Mouse (Mus musculus): ENCODE measurements at regions not wholly inside any gene's neighbourhood (a gene's known extent, or its start where the extent isn't known, plus 50 kb on each side); places are given as distances from the start of the nearest gene placed in this dataset.

GRCm38 (mm10) chr13:42358588-42358987 is 57.3 kb downstream of the Edn1 start:
- no peak overlapping the region for H3K9ac ChIP-seq (replicated peaks)
- TF ChIP-seq CTCF (IDR thresholded peaks at IDR 0.05; ENCODE audit: low read depth) (no peak), EP300 (IDR thresholded peaks at IDR 0.05; ENCODE audit: low read depth) (no peak)
- no peaks in the 10 kb centered on the region for H3K36me3 ChIP-seq (replicated peaks; ENCODE audit: control insufficient read depth, insufficient read depth, low read depth)
- H3K27me3 ChIP-seq (ENCODE audit: control insufficient read depth, insufficient read depth, low read length): no peaks in the 10 kb centered on the region
- no peaks in the 10 kb centered on the region for H3K9me3 ChIP-seq (ENCODE audit: control insufficient read depth, low read length)
- H3K27ac ChIP-seq: no peak overlapping the region
- DNase-seq (ENCODE audit: low read depth in 3 of 3, low spot score in 3 of 3): no peak
- no peaks in the 10 kb centered on the region for H3K4me1 ChIP-seq (replicated peaks; ENCODE audit: control insufficient read depth in 2 of 2, insufficient read depth in 2 of 2, low read length in 1 of 2)
- no peak overlapping the region for H3K4me3 ChIP-seq (ENCODE audit: insufficient read depth in 1 of 2, low read depth in 2 of 2, low read length in 2 of 2)
- 70% methylated on average over 9 of the region's 9 CpGs for WGBS (ENCODE audit: insufficient replicate concordance)
- ATAC-seq (ENCODE audit: insufficient read depth): no peak
- H3K4me2 ChIP-seq (ENCODE audit: low read depth): no peak overlapping the region

- no peak overlapping the region for H3K4me2 ChIP-seq (ENCODE audit: low read depth)
- H3K27me3 ChIP-seq (ENCODE audit: control insufficient read depth, insufficient read depth, low read length): no peaks in the 10 kb centered on the region
- H3K4me1 ChIP-seq (replicated peaks; ENCODE audit: control insufficient read depth in 2 of 2, insufficient read depth in 2 of 2, low read length in 1 of 2): no peaks in the 10 kb centered on the region; a peak in 1 of 4 replicates
- H3K9me3 ChIP-seq (ENCODE audit: control insufficient read depth, low read length): no peaks in the 10 kb centered on the region
- no peak overlapping the region for H3K9ac ChIP-seq (replicated peaks)
- H3K27ac ChIP-seq: no peak overlapping the region
- H3K36me3 ChIP-seq (replicated peaks; ENCODE audit: control insufficient read depth, insufficient read depth, low read depth): no peaks in the 10 kb centered on the region
- TF ChIP-seq CTCF (IDR thresholded peaks at IDR 0.05; ENCODE audit: low read depth): no peak
- TF ChIP-seq EP300 (IDR thresholded peaks at IDR 0.05; ENCODE audit: low read depth): no peak
- DNase-seq (ENCODE audit: low read depth in 3 of 3, low spot score in 3 of 3) (no peak), ATAC-seq (ENCODE audit: insufficient read depth) (no peak)
- 15% methylated on average over 7 of the region's 7 CpGs for WGBS (ENCODE audit: insufficient replicate concordance)
- no peak overlapping the region for H3K4me3 ChIP-seq (ENCODE audit: insufficient read depth in 1 of 2, low read depth in 2 of 2, low read length in 2 of 2)
Measured at GRCm38 (mm10) chr13:42367655-42368554, 66.6 kb downstream of the Edn1 start.

GRCm38 (mm10) chr13:42369826-42370225 is 68.5 kb downstream of the Edn1 start:
- Histone ChIP-seq H3K9me3 (ENCODE audit: control insufficient read depth, low read length) (no peaks in the 10 kb centered on the region), H3K4me2 (ENCODE audit: low read depth) (no peak overlapping the region), H3K4me3 (ENCODE audit: insufficient read depth in 1 of 2, low read depth in 2 of 2, low read length in 2 of 2) (no peak overlapping the region), H3K27me3 (ENCODE audit: control insufficient read depth, insufficient read depth, low read length) (no peaks in the 10 kb centered on the region), H3K36me3 (replicated peaks; ENCODE audit: control insufficient read depth, insufficient read depth, low read depth) (no peaks in the 10 kb centered on the region), H3K27ac (no peak overlapping the region), H3K9ac (replicated peaks) (no peak overlapping the region), H3K4me1 (replicated peaks; ENCODE audit: control insufficient read depth in 2 of 2, insufficient read depth in 2 of 2, low read length in 1 of 2) (no peaks in the 10 kb centered on the region; a peak in 1 of 4 replicates)
- WGBS (ENCODE audit: insufficient replicate concordance): 46% methylated on average over 1 of the region's 1 CpGs
- no peak for ATAC-seq (ENCODE audit: insufficient read depth)
- DNase-seq (ENCODE audit: low read depth in 3 of 3, low spot score in 3 of 3): no peak
- TF ChIP-seq EP300 (IDR thresholded peaks at IDR 0.05; ENCODE audit: low read depth): no peak
- TF ChIP-seq CTCF (IDR thresholded peaks at IDR 0.05; ENCODE audit: low read depth): no peak

GRCm38 (mm10) chr13:42372201-42372600 is 70.9 kb downstream of the Edn1 start:
- Histone ChIP-seq H3K9ac (replicated peaks) (no peak overlapping the region), H3K36me3 (replicated peaks; ENCODE audit: control insufficient read depth, insufficient read depth, low read depth) (no peaks in the 10 kb centered on the region), H3K4me1 (replicated peaks; ENCODE audit: control insufficient read depth in 2 of 2, insufficient read depth in 2 of 2, low read length in 1 of 2) (no peaks in the 10 kb centered on the region; a peak in 1 of 4 replicates), H3K27ac (no peak overlapping the region), H3K9me3 (ENCODE audit: control insufficient read depth, low read length) (no peaks in the 10 kb centered on the region), H3K27me3 (ENCODE audit: control insufficient read depth, insufficient read depth, low read length) (no peaks in the 10 kb centered on the region), H3K4me2 (ENCODE audit: low read depth) (no peak overlapping the region), H3K4me3 (ENCODE audit: insufficient read depth in 1 of 2, low read depth in 2 of 2, low read length in 2 of 2) (no peak overlapping the region)
- ATAC-seq (ENCODE audit: insufficient read depth) (no peak), DNase-seq (ENCODE audit: low read depth in 3 of 3, low spot score in 3 of 3) (no peak)
- WGBS (ENCODE audit: insufficient replicate concordance): 57% methylated on average over 4 of the region's 4 CpGs
- no peak for TF ChIP-seq EP300 (IDR thresholded peaks at IDR 0.05; ENCODE audit: low read depth)
- no peak for TF ChIP-seq CTCF (IDR thresholded peaks at IDR 0.05; ENCODE audit: low read depth)

- 52% methylated on average over 8 of the region's 8 CpGs for WGBS (ENCODE audit: insufficient replicate concordance)
- TF ChIP-seq EP300 (IDR thresholded peaks at IDR 0.05; ENCODE audit: low read depth) (no peak), CTCF (IDR thresholded peaks at IDR 0.05; ENCODE audit: low read depth) (no peak)
- no peaks in the 10 kb centered on the region for H3K27me3 ChIP-seq (ENCODE audit: control insufficient read depth, insufficient read depth, low read length)
- no peaks in the 10 kb centered on the region for H3K9me3 ChIP-seq (ENCODE audit: control insufficient read depth, low read length)
- DNase-seq (ENCODE audit: low read depth in 3 of 3, low spot score in 3 of 3) (no peak), ATAC-seq (ENCODE audit: insufficient read depth) (no peak)
- no peak overlapping the region for H3K4me3 ChIP-seq (ENCODE audit: insufficient read depth in 1 of 2, low read depth in 2 of 2, low read length in 2 of 2)
- H3K4me2 ChIP-seq (ENCODE audit: low read depth): no peak overlapping the region
- no peaks in the 10 kb centered on the region for H3K4me1 ChIP-seq (replicated peaks; ENCODE audit: control insufficient read depth in 2 of 2, insufficient read depth in 2 of 2, low read length in 1 of 2)
- H3K36me3 ChIP-seq (replicated peaks; ENCODE audit: control insufficient read depth, insufficient read depth, low read depth): no peaks in the 10 kb centered on the region
- no peak overlapping the region for H3K27ac ChIP-seq
- H3K9ac ChIP-seq (replicated peaks): no peak overlapping the region
Measured at GRCm38 (mm10) chr13:42374181-42374596, 72.9 kb downstream of the Edn1 start.

Measured in liver, embryonic 14.5 days (tissue).